Mouse (Mus musculus) kidney, adult 9 months (tissue): Measurements from ENCODE around the gene Tmeff2.

Experiments used
- DNase-seq: peaks from one replicate; pipeline ENCODE4 v3.0.0; 2022

Gene Tmeff2

GRCm38 (mm10) chr1:50981151-50981828 is 80.8 kb downstream of the Tmeff2 start:
- DNase-seq, result no peak

- DNase-seq, result no peak
These were observed 90.2 kb downstream of the Tmeff2 start for GRCm38 (mm10) chr1:50990661-50991060.

- DNase-seq, result no peak
These were observed 94.1 kb downstream of the Tmeff2 start for GRCm38 (mm10) chr1:50994505-50994904.

GRCm38 (mm10) chr1:50999793-51000192 is 99.3 kb downstream of the Tmeff2 start:
- DNase-seq, result no peak

GRCm38 (mm10) chr1:51008344-51008743 is 107.9 kb downstream of the Tmeff2 start:
- DNase-seq, result no peak

- no peak for DNase-seq
These were observed 139.8 kb downstream of the Tmeff2 start for GRCm38 (mm10) chr1:51040249-51040648.

GRCm38 (mm10) chr1:51044810-51045209 is 144.4 kb downstream of the Tmeff2 start:
- DNase-seq, result no peak

- no peak for DNase-seq
These were observed 164.1 kb downstream of the Tmeff2 start for GRCm38 (mm10) chr1:51064549-51064948.

- DNase-seq, result no peak
These were observed 165.2 kb downstream of the Tmeff2 start for GRCm38 (mm10) chr1:51065652-51066051.

- DNase-seq, result no peak
These were observed 168.4 kb downstream of the Tmeff2 start for GRCm38 (mm10) chr1:51068814-51069213.

GRCm38 (mm10) chr1:51069288-51069687 is 168.8 kb downstream of the Tmeff2 start:
- DNase-seq, result no peak

- DNase-seq, result no peak
These were observed 173.6 kb downstream of the Tmeff2 start for GRCm38 (mm10) chr1:51074076-51074475.

GRCm38 (mm10) chr1:51075785-51076771 is 175.6 kb downstream of the Tmeff2 start:
- no peak for DNase-seq

GRCm38 (mm10) chr1:51088921-51089320 is 188.5 kb downstream of the Tmeff2 start:
- no peak for DNase-seq

- no peak for DNase-seq
These were observed 189.4 kb downstream of the Tmeff2 start for GRCm38 (mm10) chr1:51089803-51090202.

- no peak for DNase-seq
These were observed 189.8 kb downstream of the Tmeff2 start for GRCm38 (mm10) chr1:51090212-51090761.

GRCm38 (mm10) chr1:51094713-51095112 is 194.3 kb downstream of the Tmeff2 start:
- DNase-seq, result no peak

- peak; percentile 20 for DNase-seq
These were observed 196.6 kb downstream of the Tmeff2 start for GRCm38 (mm10) chr1:51096848-51097598.

GRCm38 (mm10) chr1:51101034-51101590 is 200.7 kb downstream of the Tmeff2 start:
- no peak for DNase-seq

GRCm38 (mm10) chr1:51104698-51105097 is 204.3 kb downstream of the Tmeff2 start:
- no peak for DNase-seq

GRCm38 (mm10) chr1:51106401-51106920 is 206.0 kb downstream of the Tmeff2 start:
- no peak for DNase-seq

GRCm38 (mm10) chr1:51107299-51107698 is 206.9 kb downstream of the Tmeff2 start:
- no peak for DNase-seq
